Mouse (Mus musculus) kidney, postnatal 0 days (tissue): ENCODE results near the gene Hoxa7. TPM values are rescaled to one million over a fixed set of nuclear protein-coding genes. Genes with fewer than 3 reads are reported as not detected.

Experiments used
- ATAC-seq: fragments of 200-750 bp; cut with Nextera tagmentation; replicated peaks from 2 replicates; pipeline ENCODE4 v1.8.0; 2017; ENCODE audit warnings: low read depth, moderate number of reproducible peaks, moderate TSS enrichment, moderate library complexity; ENCODE audit not compliant: low FRiP score
- DNase-seq: peaks from one replicate; pipeline ENCODE4 v3.0.0-alpha.2; 2016; ENCODE audit warnings: low spot score
- H3K27ac ChIP-seq: fragments of 300-500 bp; sonication (generic); 2 replicates; pipeline ENCODE4 v1.5.1; 2014; ENCODE audit warnings: mild to moderate bottlenecking
- H3K27me3 ChIP-seq: fragments of 300-500 bp; sonication (generic); 2 replicates; pipeline ENCODE4 v1.6.1; 2014; ENCODE audit warnings: low read length, mixed read lengths; ENCODE audit not compliant: insufficient read depth
- H3K36me3 ChIP-seq: fragments of 300-500 bp; sonication (generic); 2 replicates; pipeline ENCODE4 v1.6.1; 2014; ENCODE audit warnings: low read length, mixed read lengths; ENCODE audit not compliant: insufficient read depth
- H3K4me1 ChIP-seq: fragments of 300-500 bp; sonication (generic); replicated peaks from 2 replicates; pipeline ENCODE4 v1.6.1; 2014; ENCODE audit warnings: antibody characterized with exemption, low read length, mixed read lengths; ENCODE audit not compliant: insufficient read depth
- H3K4me2 ChIP-seq: fragments of 300-500 bp; sonication (generic); 2 replicates; pipeline ENCODE4 v1.6.1; 2014; ENCODE audit warnings: mild to moderate bottlenecking, low read length, moderate library complexity, mixed read lengths
- H3K4me3 ChIP-seq: fragments of 300-500 bp; sonication (generic); replicated peaks from 2 replicates; pipeline ENCODE4 v1.5.1; 2014; ENCODE audit warnings: low read depth, low read length
- H3K9ac ChIP-seq: fragments of 300-500 bp; sonication (generic); 2 replicates; pipeline ENCODE4 v1.6.1; 2014; ENCODE audit warnings: low read depth, low read length
- H3K9me3 ChIP-seq: fragments of 300-500 bp; sonication (generic); replicated peaks from 2 replicates; pipeline ENCODE4 v1.6.1; 2016; ENCODE audit warnings: low read length, inconsistent platforms, mixed read lengths
- CTCF ChIP-seq: IDR thresholded peaks from 2 replicates; pipeline ENCODE4 v1.5.1; 2016; ENCODE audit warnings: antibody characterized with exemption, low read depth, mild to moderate bottlenecking, moderate library complexity
- WGBS: fragments of 180-500 bp; shearing (Covaris S2); extraction: QIAGEN DNeasy Blood & Tissue Kit; methylation state at CpG from one replicate; pipeline ENCODE4 v1.1.7; 2014; 5-methylcytosine and 5-hydroxymethylcytosine counted together
- polyA plus RNA-seq: library from polyadenylated mRNA; unstranded; fragments of >200 nt; fragmentation: Nextera tagmentation; extraction: Ambion mirVana; gene quantifications from 2 replicates; pipeline ENCODE4 v1.2.1, GENCODE M21; 2015

Gene Hoxa7
- polyA plus RNA-seq, 1 experiment from 2014 or later, result 29.7 TPM

DNA sequence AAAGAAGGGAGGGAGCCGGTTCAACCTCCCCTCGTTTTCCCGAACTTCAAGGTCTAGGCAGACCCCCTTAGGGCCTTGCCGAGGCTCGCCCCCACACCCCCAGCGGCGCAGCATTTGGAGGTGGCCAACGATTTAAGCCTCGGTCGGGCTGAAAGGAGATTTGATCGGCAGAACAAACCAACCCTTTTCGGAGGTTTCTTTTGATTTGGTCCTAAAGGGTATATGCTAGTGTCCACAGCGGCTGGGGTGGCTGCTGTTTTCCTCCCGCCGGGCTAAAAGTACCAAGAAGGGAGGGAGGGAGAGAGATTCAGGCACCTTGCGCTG lies 27.7 kb upstream of the Hoxa7 start:
- H3K9ac ChIP-seq, result peak overlapping the region; percentile 52; the same call in 1 of the 2 replicates
- H3K4me2 ChIP-seq, result peak overlapping the region; percentile 90
- peak overlapping the region; percentile 72 for H3K4me3 ChIP-seq
- H3K27me3 ChIP-seq, result peaks cover 25% of the 10 kb centered on the region
- no peak for TF ChIP-seq CTCF
- WGBS, result 14% methylated on average over 16 of the region's 16 CpGs
- H3K9me3 ChIP-seq, result no peaks in the 10 kb centered on the region
- no peak for ATAC-seq
- H3K36me3 ChIP-seq, result no peaks in the 10 kb centered on the region
- H3K27ac ChIP-seq, result peak overlapping the region; percentile 78; the same call in 1 of the 2 replicates
- DNase-seq, result no peak
- H3K4me1 ChIP-seq, result peaks cover 22% of the 10 kb centered on the region

DNA sequence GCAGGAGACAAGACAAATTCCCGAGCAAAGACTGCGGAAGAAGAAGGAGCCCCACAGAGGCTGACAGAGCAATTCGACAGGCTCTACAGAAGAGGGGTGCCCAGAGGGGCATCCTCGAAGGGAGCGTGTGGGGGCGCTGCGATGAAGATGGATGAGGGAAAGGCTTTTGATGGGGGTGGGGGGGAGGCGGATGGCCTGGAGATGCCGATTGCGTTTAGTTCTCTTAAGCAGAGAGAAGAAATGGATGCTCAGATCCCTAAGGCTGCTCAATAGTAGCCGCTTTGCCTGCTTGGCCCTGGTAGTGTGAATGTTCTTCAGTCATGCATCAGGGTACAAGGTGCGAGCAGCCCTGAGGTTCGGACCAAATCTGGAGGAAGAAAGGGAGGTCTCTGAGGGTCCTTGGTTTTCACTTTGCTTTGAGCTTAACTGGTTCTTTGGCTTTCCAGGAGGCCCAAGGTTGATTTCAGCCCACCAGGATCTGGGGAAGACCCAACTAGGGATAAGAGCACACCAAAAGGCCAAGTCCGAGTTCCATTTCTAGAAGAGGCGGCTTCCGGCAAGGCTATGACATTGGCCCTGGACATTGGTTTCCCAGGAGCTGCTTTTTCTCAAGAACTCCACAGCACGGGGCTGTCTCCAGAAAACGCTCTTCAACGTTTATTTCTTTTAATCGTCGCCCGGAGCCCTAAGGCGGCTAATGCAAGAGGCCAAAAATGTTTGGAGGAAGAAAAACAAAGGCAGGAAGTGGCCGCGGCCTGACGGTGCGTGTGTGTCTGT lies 27.2 kb upstream of the Hoxa7 start:
- Histone ChIP-seq H3K27ac (peak overlapping the region; percentile 78), H3K4me3 (peak overlapping the region; percentile 72), H3K9ac (peak overlapping the region; percentile 60), H3K9me3 (no peaks in the 10 kb centered on the region), H3K4me2 (peak overlapping the region; percentile 90), H3K4me1 (peaks cover 19% of the 10 kb centered on the region), H3K36me3 (no peaks in the 10 kb centered on the region), H3K27me3 (peaks cover 20% of the 10 kb centered on the region)
- ATAC-seq, result no peak
- TF ChIP-seq CTCF, result no peak
- DNase-seq, result peak; percentile 77
- WGBS, result 11% methylated on average over 27 of the region's 27 CpGs

DNA sequence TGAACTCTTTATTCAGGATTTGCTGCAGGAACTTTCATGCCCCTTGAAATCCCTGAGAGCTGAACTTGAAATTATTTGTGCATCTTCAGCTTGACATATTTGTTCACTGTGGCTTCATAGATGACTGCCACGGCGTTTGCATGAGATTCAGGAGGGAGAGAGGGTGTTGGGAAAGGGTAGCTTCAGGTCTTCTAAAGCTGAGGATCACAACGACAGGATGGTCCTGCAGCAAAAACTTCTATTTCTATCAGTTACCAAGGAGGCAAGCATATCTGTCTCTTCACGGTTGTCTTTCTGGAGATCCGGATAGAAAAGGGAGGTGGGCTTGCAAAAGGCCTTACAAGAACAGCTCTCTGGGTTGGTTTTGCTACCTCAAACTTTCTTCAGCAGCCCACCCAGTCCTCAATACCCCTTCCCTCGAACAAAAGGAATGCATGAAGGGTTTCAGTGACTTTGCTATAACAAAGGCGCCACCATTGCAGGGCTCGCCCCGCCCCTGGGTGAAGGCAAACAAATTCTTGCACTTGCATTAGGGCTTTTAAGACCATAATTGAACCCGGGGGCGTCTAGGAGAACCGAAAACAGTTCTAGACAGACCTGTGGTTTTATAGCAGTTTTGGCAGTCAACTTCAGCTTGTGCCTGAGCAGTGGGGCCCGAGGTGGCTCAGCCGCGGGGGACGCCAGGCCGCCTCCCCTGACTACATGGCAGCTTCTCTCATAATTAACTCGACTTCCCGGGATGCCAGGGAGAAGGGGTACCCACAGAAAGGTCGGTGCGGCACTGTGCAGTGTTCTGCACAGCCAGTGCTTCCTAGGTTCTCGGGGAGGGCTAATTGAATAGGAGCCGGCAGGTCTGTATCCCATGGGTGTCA lies 26.3 kb upstream of the Hoxa7 start:
- H3K4me3 ChIP-seq, result peak overlapping the region; percentile 72
- no peaks in the 10 kb centered on the region for H3K9me3 ChIP-seq
- no peak for DNase-seq
- ATAC-seq, result no peak
- H3K4me1 ChIP-seq, result peaks cover 13% of the 10 kb centered on the region
- peaks cover 20% of the 10 kb centered on the region for H3K27me3 ChIP-seq
- peak overlapping the region; percentile 90 for H3K4me2 ChIP-seq
- H3K36me3 ChIP-seq, result no peaks in the 10 kb centered on the region
- 10% methylated on average over 23 of the region's 23 CpGs for whole genome bisulfite sequencing
- peak overlapping the region; percentile 78 for H3K27ac ChIP-seq
- H3K9ac ChIP-seq, result peak overlapping the region; percentile 60
- TF ChIP-seq CTCF, result no peak

DNA sequence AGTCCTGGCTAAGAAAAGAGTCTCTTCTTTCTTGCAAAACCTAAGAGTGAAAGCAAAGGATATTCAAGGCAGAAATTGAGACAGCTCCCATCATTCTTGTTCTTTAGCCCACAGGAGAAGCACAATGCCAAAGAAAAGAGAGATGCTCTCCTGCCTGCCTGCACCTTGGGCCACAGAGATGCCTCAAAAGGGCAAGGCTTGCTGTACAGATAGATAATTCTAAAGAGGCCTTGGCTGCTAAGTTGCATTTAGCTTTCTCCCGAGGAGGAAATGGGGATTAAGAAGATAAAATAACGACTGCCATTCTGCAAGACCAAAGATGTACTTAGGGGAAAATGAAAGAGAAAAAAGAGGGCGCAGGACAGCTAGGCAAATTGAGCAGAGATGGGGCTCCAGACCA lies 25.3 kb upstream of the Hoxa7 start:
- H3K9ac ChIP-seq, result peak overlapping the region; percentile 93
- H3K4me3 ChIP-seq, result peak overlapping the region; percentile 72
- ATAC-seq (no peak), DNase-seq (no peak)
- WGBS, result 15% methylated on average over 3 of the region's 3 CpGs
- no peaks in the 10 kb centered on the region for H3K36me3 ChIP-seq
- H3K4me1 ChIP-seq, result peaks cover 13% of the 10 kb centered on the region
- H3K4me2 ChIP-seq, result peak overlapping the region; percentile 90
- H3K9me3 ChIP-seq, result no peaks in the 10 kb centered on the region
- peak overlapping the region; percentile 88 for H3K27ac ChIP-seq
- no peak for TF ChIP-seq CTCF
- peaks cover 10% of the 10 kb centered on the region; the same call in 1 of the 2 replicates for H3K27me3 ChIP-seq

DNA sequence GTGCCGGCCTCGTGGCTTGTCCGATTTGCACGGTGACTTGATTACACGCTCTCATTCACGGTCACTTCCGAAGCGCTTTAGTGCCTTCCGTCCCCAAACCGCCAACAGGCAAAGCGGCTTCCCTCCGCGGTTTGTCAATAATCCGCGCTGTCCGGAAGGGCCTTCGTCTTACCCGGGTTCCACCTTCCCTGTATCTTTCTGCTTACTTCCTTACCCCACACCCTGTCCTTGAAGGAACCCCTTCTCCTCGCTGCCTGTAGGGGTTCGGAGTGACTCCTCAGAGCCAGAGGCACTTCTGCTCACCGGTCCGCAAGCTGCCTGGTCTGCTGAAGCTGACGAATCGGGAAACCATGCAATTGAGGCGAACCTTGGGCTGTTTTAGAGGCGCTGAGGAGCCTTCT lies 24.7 kb upstream of the Hoxa7 start:
- DNase-seq (no peak), ATAC-seq (no peak)
- Histone ChIP-seq H3K27me3 (peaks cover 4% of the 10 kb centered on the region; the same call in 1 of the 2 replicates), H3K4me3 (peak overlapping the region; percentile 72), H3K4me2 (peak overlapping the region; percentile 90), H3K9ac (peak overlapping the region; percentile 93), H3K36me3 (no peaks in the 10 kb centered on the region), H3K27ac (peak overlapping the region; percentile 88), H3K9me3 (no peaks in the 10 kb centered on the region), H3K4me1 (peaks cover 15% of the 10 kb centered on the region)
- no peak for TF ChIP-seq CTCF
- 2% methylated on average over 26 of the region's 26 CpGs for WGBS

DNA sequence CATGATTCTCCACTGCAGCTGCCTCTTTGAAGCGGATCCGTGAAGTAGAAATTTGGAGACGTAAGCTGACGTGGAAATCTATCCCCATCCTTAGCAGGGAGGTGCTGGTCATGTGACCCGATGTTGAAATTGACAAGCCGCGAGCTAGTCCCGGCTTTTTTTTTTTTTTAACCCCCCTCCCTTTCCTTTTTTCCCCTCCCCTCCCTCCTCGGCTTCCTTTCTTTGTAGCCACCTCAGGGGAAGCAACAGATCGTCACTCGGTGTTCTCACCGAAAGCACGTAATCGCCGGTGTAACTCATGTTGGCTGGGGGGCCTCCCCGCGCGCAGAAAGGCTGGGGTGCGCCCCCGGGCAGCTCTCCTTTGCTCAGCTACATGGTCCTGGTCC lies 24.1 kb upstream of the Hoxa7 start, which contains the start of gene Hoxa11:
TSS of gene Hoxa11 (minus strand) at position 54 of the 386 bp plus-strand sequence.
- Histone ChIP-seq H3K4me2 (peak within 1 kb of the TSS; percentile 90), H3K9me3 (no peaks in the 10 kb centered on the region), H3K36me3 (no peaks in the 10 kb centered on the region), H3K4me3 (peak within 1 kb of the TSS; percentile 72), H3K27ac (peak within 1 kb of the TSS; percentile 88), H3K27me3 (no peaks in the 10 kb centered on the region), H3K9ac (peak within 1 kb of the TSS; percentile 93), H3K4me1 (peaks cover 22% of the 10 kb centered on the region)
- TF ChIP-seq CTCF, result no peak
- WGBS, result 1% methylated on average over 20 of the region's 20 CpGs
- ATAC-seq (peak; percentile 8), DNase-seq (peak; percentile 95)
